Mouse (Mus musculus) heart, embryonic 10.5 days (tissue): ENCODE data around the gene Ccdc85b. TPM values are rescaled to one million over a fixed set of nuclear protein-coding genes. Genes with fewer than 3 reads are reported as not detected.

Experiments
- DNase-seq: peaks from one replicate; pipeline ENCODE4 v3.0.0-alpha.2; 2017; ENCODE audit warnings: low spot score
- H3K27ac ChIP-seq: fragments of 300-500 bp; sonication (generic); 2 replicates; pipeline ENCODE4 v1.5.1; 2016; ENCODE audit warnings: mild to moderate bottlenecking
- H3K27me3 ChIP-seq: fragments of 300-500 bp; sonication (generic); 2 replicates; pipeline ENCODE4 v1.6.1; 2016; ENCODE audit warnings: mild to moderate bottlenecking; ENCODE audit not compliant: poor library complexity, insufficient read depth, severe bottlenecking
- H3K36me3 ChIP-seq: fragments of 300-500 bp; sonication (generic); 2 replicates; pipeline ENCODE4 v1.6.1; 2016; ENCODE audit warnings: mild to moderate bottlenecking, moderate library complexity
- H3K4me1 ChIP-seq: fragments of 300-500 bp; sonication (generic); 2 replicates; pipeline ENCODE4 v1.6.1; 2016; ENCODE audit warnings: mild to moderate bottlenecking
- H3K4me3 ChIP-seq: fragments of 300-500 bp; sonication (generic); 2 replicates; pipeline ENCODE4 v1.5.1; 2016; ENCODE audit warnings: mild to moderate bottlenecking, moderate library complexity
- H3K9me3 ChIP-seq: fragments of 300-500 bp; sonication (generic); 2 replicates; pipeline ENCODE4 v1.6.1; 2016; ENCODE audit warnings: mild to moderate bottlenecking, moderate library complexity
- WGBS: fragments of 180-500 bp; shearing (Covaris S2); methylation state at CpG from one replicate; pipeline ENCODE4 v1.1.7; 2016; 5-methylcytosine and 5-hydroxymethylcytosine counted together
- polyA plus RNA-seq: library from polyadenylated mRNA; unstranded; fragments of >200 nt; fragmentation: Nextera tagmentation; extraction: Ambion mirVana; gene quantifications from 2 replicates; pipeline ENCODE4 v1.2.1, GENCODE M21; 2016

The Ccdc85b gene
- polyA plus RNA-seq, 1 experiment from 2014 or later: 11.6 TPM

- under 1% methylated on average over 26 of the region's 26 CpGs for WGBS
- no peaks in the 10 kb centered on the region for H3K9me3 ChIP-seq
- H3K27ac ChIP-seq: peak overlapping the region; percentile 97
- H3K36me3 ChIP-seq: peaks cover 50% of the 10 kb centered on the region
- peak; percentile 100 for DNase-seq
- no peaks in the 10 kb centered on the region for H3K27me3 ChIP-seq
- peak overlapping the region; percentile 68 for H3K4me3 ChIP-seq
- peaks cover 43% of the 10 kb centered on the region for H3K4me1 ChIP-seq
These were observed 31.3 kb upstream of the Ccdc85b start for GRCm38 (mm10) chr19:5488878-5489571.

- WGBS: under 1% methylated on average over 39 of the region's 39 CpGs
- peaks cover 50% of the 10 kb centered on the region for H3K36me3 ChIP-seq
These were observed 30.3 kb upstream of the Ccdc85b start, which contains the start of gene Mus81 for GRCm38 (mm10) chr19:5487768-5488550. Mus81 (minus strand) TSS chr19:5488402.

DNA sequence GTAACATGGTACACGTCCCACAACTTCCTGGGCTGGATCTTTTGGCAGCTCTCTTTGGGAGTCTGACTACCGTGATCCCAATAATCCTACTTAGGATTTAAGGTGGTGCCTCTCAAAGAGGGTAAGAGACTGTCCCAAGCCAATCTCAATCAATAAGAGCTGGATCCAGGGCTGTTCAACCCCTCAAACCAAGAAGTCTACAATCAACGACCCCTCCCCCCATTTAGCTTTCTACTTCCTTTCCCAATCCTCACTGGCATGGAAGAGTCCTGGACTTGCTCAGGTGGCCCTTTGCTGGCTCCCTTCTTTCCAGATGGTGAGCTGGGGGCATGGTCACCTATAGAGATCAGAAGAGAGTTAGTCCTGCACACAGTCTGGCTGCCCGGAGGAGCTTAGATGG lies 29.1 kb upstream of the Ccdc85b start:
- Histone ChIP-seq H3K27ac (peak overlapping the region; percentile 97; the same call in 1 of the 2 replicates), H3K4me1 (peaks cover 27% of the 10 kb centered on the region), H3K4me3 (peak overlapping the region; percentile 68; the same call in 1 of the 2 replicates), H3K27me3 (no peaks in the 10 kb centered on the region), H3K36me3 (peaks cover 50% of the 10 kb centered on the region), H3K9me3 (no peaks in the 10 kb centered on the region)
- 85% methylated on average over 4 of the region's 4 CpGs for WGBS
- no peak for DNase-seq

More at GRCm38 (mm10) chr19:5487768-5488550, 30.3 kb upstream of the Ccdc85b start, which contains the start of gene Mus81:
- no peaks in the 10 kb centered on the region for H3K27me3 ChIP-seq
- DNase-seq: peak; percentile 98
- H3K4me1 ChIP-seq: peaks cover 38% of the 10 kb centered on the region
- H3K27ac ChIP-seq: peak within 1 kb of the TSS; percentile 97
- no peaks in the 10 kb centered on the region for H3K9me3 ChIP-seq
- H3K4me3 ChIP-seq: peak within 1 kb of the TSS; percentile 68

DNA sequence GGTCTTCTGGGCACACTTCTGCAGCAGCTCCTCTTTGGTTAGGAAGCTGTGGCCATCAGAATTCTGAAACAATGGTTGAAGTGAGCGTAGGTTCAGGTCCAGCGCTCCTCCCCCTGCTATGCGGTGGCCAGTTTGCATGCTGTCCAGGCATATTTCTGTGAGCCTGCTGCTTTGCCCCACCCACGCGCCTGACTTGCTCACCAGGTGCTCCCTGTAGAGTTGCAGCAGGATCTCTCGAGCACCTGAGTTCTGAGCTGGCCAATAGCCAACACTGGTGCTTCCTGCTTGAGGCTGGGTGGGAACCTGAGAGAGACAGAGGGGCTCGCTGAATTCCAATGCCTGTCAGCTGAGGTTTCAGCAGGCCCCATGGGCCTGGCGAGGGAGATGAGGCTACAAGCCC lies 28.6 kb upstream of the Ccdc85b start:
- H3K9me3 ChIP-seq: no peaks in the 10 kb centered on the region
- no peak for DNase-seq
- no peaks in the 10 kb centered on the region for H3K27me3 ChIP-seq
- peak overlapping the region; percentile 97; the same call in 1 of the 2 replicates for H3K27ac ChIP-seq
- H3K4me3 ChIP-seq: no peak overlapping the region
- H3K36me3 ChIP-seq: peaks cover 54% of the 10 kb centered on the region
- peaks cover 27% of the 10 kb centered on the region for H3K4me1 ChIP-seq
- 90% methylated on average over 8 of the region's 8 CpGs for WGBS

- H3K27me3 ChIP-seq: no peaks in the 10 kb centered on the region
- H3K36me3 ChIP-seq: peaks cover 58% of the 10 kb centered on the region
- no peaks in the 10 kb centered on the region for H3K9me3 ChIP-seq
- 94% methylated on average over 7 of the region's 7 CpGs for WGBS
- H3K4me3 ChIP-seq: no peak overlapping the region
- H3K4me1 ChIP-seq: peaks cover 27% of the 10 kb centered on the region
- DNase-seq: no peak
- H3K27ac ChIP-seq: no peak overlapping the region
These were observed 28.1 kb upstream of the Ccdc85b start for GRCm38 (mm10) chr19:5485821-5486220.

GRCm38 (mm10) chr19:5485371-5485770 lies 27.7 kb upstream of the Ccdc85b start:
- Histone ChIP-seq H3K4me3 (no peak overlapping the region), H3K36me3 (peaks cover 63% of the 10 kb centered on the region), H3K27me3 (no peaks in the 10 kb centered on the region), H3K27ac (no peak overlapping the region), H3K4me1 (peaks cover 27% of the 10 kb centered on the region), H3K9me3 (no peaks in the 10 kb centered on the region)
- 88% methylated on average over 8 of the region's 8 CpGs for WGBS
- no peak for DNase-seq

DNA sequence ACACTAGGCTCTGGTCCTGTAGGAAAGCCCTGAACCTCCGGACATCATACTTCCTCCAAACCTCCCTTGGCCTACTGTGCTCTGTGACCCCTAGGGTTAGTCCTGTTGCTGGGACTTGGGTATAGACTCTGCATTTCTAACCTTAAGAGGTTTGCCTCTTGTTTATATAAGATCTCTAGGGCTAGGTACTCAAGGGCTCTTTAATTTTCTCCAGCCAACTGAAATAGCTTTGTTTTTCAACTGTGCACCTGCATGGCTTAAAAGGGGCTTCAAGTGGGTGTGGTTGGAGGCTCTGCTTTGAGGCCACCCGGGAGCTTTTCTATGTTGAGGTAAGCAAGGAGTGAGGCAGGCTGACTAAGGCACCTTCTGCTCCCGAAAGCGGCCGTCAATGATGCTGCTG lies 26.8 kb upstream of the Ccdc85b start:
- WGBS: 89% methylated on average over 5 of the region's 5 CpGs
- Histone ChIP-seq H3K4me1 (peaks cover 27% of the 10 kb centered on the region), H3K36me3 (peaks cover 72% of the 10 kb centered on the region), H3K27ac (no peak overlapping the region), H3K4me3 (no peak overlapping the region), H3K9me3 (no peaks in the 10 kb centered on the region), H3K27me3 (no peaks in the 10 kb centered on the region)
- no peak for DNase-seq

DNA sequence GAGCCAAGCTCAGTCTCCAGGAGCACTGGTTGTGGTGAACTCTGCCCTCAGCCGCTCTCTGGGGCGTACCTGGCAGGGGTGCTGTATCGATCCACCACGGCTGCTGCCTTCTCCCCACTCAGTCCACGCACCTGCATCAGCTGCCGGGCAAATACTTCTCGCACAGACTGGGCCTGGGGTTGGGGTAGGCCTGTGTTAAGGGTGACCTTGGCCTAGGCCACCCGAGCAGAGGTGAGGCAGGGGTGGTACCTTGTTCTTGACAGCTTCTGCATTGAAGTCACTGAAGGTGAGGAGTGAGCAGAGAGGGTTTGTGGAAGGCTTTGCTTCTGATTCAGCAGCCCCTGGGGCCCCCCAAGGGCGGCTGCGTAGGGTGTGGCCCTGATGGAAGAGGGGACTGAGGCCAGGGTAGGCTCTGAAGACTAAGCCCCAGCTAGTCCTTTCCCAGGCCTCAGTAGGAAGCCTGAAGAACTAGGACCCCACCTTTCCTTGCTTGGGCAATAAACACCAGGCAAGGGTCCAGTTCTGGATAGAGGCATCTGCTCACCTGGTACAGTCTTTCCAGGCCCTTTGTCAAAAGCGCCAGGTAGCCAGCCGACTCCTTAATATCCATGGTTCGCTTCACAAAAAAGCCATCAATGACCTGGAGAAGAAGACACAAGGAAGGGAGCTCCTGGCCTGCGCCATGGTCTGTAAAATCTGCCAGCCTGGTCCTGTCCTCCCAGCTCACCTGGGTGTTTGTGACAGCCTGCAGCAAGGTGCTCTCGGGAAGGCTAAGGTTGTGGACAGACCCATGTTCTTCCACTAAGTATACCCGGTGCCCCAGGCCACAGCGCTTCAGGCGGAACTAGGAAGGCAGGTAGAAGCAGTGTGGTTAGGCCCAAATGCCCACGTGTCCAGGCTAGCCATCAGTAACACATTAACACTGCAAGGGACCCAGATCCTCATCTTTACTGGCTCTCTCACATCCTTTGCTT lies 26.0 kb upstream of the Ccdc85b start:
- DNase-seq: no peak
- no peaks in the 10 kb centered on the region for H3K9me3 ChIP-seq
- WGBS: 92% methylated on average over 19 of the region's 19 CpGs

GRCm38 (mm10) chr19:5481398-5481797 lies 23.7 kb upstream of the Ccdc85b start:
- no peak overlapping the region for H3K4me3 ChIP-seq
- H3K27me3 ChIP-seq: no peaks in the 10 kb centered on the region
- no peak overlapping the region for H3K27ac ChIP-seq
- 89% methylated on average over 10 of the region's 10 CpGs for WGBS
- H3K9me3 ChIP-seq: no peaks in the 10 kb centered on the region
- no peak for DNase-seq
- H3K36me3 ChIP-seq: peaks cover 98% of the 10 kb centered on the region
- peaks cover 14% of the 10 kb centered on the region; the same call in 1 of the 2 replicates for H3K4me1 ChIP-seq

More for the DNA sequence above, 26.0 kb upstream of the Ccdc85b start:
- H3K27me3 ChIP-seq: no peaks in the 10 kb centered on the region
- H3K4me1 ChIP-seq: peaks cover 21% of the 10 kb centered on the region
- no peak overlapping the region for H3K27ac ChIP-seq
- H3K4me3 ChIP-seq: no peak overlapping the region
- peaks cover 80% of the 10 kb centered on the region for H3K36me3 ChIP-seq

DNA sequence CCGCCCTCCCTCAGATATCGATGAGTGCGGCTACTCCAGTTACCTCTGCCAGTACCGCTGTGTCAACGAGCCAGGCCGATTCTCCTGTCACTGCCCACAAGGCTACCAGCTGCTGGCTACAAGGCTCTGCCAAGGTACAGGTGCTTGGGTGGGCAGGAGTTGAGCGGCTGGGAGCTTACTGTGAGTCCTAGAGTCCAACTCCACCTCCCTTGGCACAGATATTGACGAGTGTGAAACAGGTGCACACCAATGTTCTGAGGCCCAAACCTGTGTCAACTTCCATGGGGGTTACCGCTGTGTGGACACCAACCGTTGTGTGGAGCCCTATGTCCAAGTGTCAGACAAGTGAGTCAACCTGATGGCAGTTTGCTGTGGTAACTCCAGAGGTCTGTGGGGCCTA lies 22.3 kb upstream of the Ccdc85b start:
- Histone ChIP-seq H3K4me1 (peaks cover 20% of the 10 kb centered on the region), H3K9me3 (no peaks in the 10 kb centered on the region), H3K27ac (no peak overlapping the region), H3K36me3 (peaks cover 89% of the 10 kb centered on the region), H3K4me3 (no peak overlapping the region), H3K27me3 (no peaks in the 10 kb centered on the region)
- DNase-seq: no peak
- WGBS: 88% methylated on average over 10 of the region's 10 CpGs

DNA sequence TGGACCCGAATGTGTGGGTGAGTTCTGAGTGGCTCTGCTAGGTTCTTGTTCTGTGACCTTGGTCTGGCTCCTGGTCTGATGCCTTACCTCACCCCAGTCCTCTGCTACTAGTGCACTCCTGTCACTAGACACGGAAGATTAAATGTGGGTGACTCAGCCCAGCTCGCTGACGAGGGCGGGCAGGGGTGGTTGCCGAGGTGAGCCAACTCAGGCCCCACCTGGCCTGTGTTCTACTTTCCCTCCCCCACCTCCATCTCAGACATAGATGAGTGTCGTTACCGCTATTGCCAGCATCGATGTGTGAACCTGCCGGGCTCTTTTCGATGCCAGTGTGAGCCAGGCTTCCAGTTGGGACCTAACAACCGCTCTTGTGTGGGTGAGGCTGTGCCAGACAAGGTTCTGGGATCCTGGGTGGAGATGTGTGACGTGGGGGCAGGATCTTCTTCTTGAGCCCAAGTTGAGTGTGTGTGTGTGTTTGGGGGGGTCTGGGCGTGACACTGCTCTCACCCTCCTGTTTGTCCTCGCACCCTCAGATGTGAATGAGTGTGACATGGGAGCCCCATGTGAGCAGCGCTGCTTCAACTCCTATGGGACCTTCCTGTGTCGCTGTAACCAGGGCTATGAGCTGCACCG lies 20.1 kb upstream of the Ccdc85b start:
- H3K27me3 ChIP-seq: no peaks in the 10 kb centered on the region
- H3K27ac ChIP-seq: no peak overlapping the region
- H3K4me1 ChIP-seq: peaks cover 38% of the 10 kb centered on the region
- no peaks in the 10 kb centered on the region for H3K9me3 ChIP-seq
- DNase-seq: no peak
- no peak overlapping the region for H3K4me3 ChIP-seq
- WGBS: 89% methylated on average over 18 of the region's 18 CpGs
- H3K36me3 ChIP-seq: peaks cover 67% of the 10 kb centered on the region
